Mouse (Mus musculus) stomach, embryonic 15.5 days (tissue): ENCODE results near the gene Gm45233. TPM values are rescaled to one million over a fixed set of nuclear protein-coding genes. Genes with fewer than 3 reads are reported as not detected.

ENCODE experiments used
- ATAC-seq: fragments of 200-750 bp; cut with Nextera tagmentation; 2 replicates; pipeline ENCODE4 v1.8.0; 2017; ENCODE audit warnings: low read depth, moderate number of reproducible peaks, moderate TSS enrichment; ENCODE audit not compliant: insufficient read depth, low FRiP score
- H3K27ac ChIP-seq: fragments of 300-500 bp; sonication (generic); 2 replicates; pipeline ENCODE4 v1.5.1; 2015; ENCODE audit warnings: mild to moderate bottlenecking, inconsistent platforms
- H3K27me3 ChIP-seq: fragments of 300-500 bp; sonication (generic); replicated peaks from 2 replicates; pipeline ENCODE4 v1.6.1; 2015; ENCODE audit warnings: inconsistent platforms
- H3K36me3 ChIP-seq: fragments of 300-500 bp; sonication (generic); 2 replicates; pipeline ENCODE4 v1.6.1; 2015; ENCODE audit warnings: inconsistent platforms
- H3K4me1 ChIP-seq: fragments of 300-500 bp; sonication (generic); 2 replicates; pipeline ENCODE4 v1.6.1; 2015; ENCODE audit warnings: inconsistent platforms
- H3K4me2 ChIP-seq: fragments of 300-500 bp; sonication (generic); 2 replicates; pipeline ENCODE4 v1.6.1; 2015; ENCODE audit warnings: mild to moderate bottlenecking, inconsistent platforms
- H3K4me3 ChIP-seq: fragments of 300-500 bp; sonication (generic); replicated peaks from 2 replicates; pipeline ENCODE4 v1.5.1; 2015; ENCODE audit warnings: inconsistent platforms
- H3K9ac ChIP-seq: fragments of 300-500 bp; sonication (generic); 2 replicates; pipeline ENCODE4 v1.6.1; 2015; ENCODE audit warnings: inconsistent platforms
- H3K9me3 ChIP-seq: fragments of 300-500 bp; sonication (generic); 2 replicates; pipeline ENCODE4 v1.6.1; 2016; ENCODE audit warnings: inconsistent platforms
- WGBS: fragments of 180-500 bp; shearing (Covaris S2); methylation state at CpG from one replicate; pipeline ENCODE4 v1.1.7; 2015; 5-methylcytosine and 5-hydroxymethylcytosine counted together
- polyA plus RNA-seq: library from polyadenylated mRNA; unstranded; fragments of >200 nt; fragmentation: Nextera tagmentation; extraction: Ambion mirVana; gene quantifications from 2 replicates; pipeline ENCODE4 v1.2.1, GENCODE M21; 2015

Gene Gm45233
- polyA plus RNA-seq, 1 experiment from 2014 or later: 0.96 TPM

GRCm38 (mm10) chr7:43451726-43452125 lies 7.8 kb downstream of the Gm45233 start:
- Histone ChIP-seq H3K27me3 (no peaks in the 10 kb centered on the region), H3K36me3 (peaks cover 20% of the 10 kb centered on the region; the same call in 1 of the 2 replicates), H3K4me2 (no peak overlapping the region), H3K4me3 (no peak overlapping the region), H3K27ac (no peak overlapping the region), H3K9me3 (no peaks in the 10 kb centered on the region), H3K9ac (no peak overlapping the region), H3K4me1 (no peaks in the 10 kb centered on the region)
- 91% methylated on average over 11 of the region's 11 CpGs for WGBS
- no peak for ATAC-seq

GRCm38 (mm10) chr7:43452609-43453008 lies 8.7 kb downstream of the Gm45233 start:
- ATAC-seq: no peak
- Histone ChIP-seq H3K4me3 (no peak overlapping the region), H3K4me1 (no peaks in the 10 kb centered on the region), H3K27me3 (no peaks in the 10 kb centered on the region), H3K9ac (no peak overlapping the region), H3K9me3 (no peaks in the 10 kb centered on the region), H3K36me3 (peaks cover 28% of the 10 kb centered on the region; the same call in 1 of the 2 replicates), H3K4me2 (no peak overlapping the region), H3K27ac (no peak overlapping the region)
- 30% methylated on average over 4 of the region's 4 CpGs for WGBS

GRCm38 (mm10) chr7:43453599-43454355 lies 9.8 kb downstream of the Gm45233 start:
- Histone ChIP-seq H3K9ac (no peak overlapping the region), H3K27ac (no peak overlapping the region), H3K36me3 (peaks cover 28% of the 10 kb centered on the region; the same call in 1 of the 2 replicates), H3K27me3 (no peaks in the 10 kb centered on the region), H3K4me2 (no peak overlapping the region), H3K9me3 (no peaks in the 10 kb centered on the region), H3K4me1 (no peaks in the 10 kb centered on the region), H3K4me3 (no peak overlapping the region)
- 79% methylated on average over 14 of the region's 14 CpGs for WGBS
- no peak; the same call in 1 of the 2 replicates for ATAC-seq

GRCm38 (mm10) chr7:43454371-43454770 lies 10.4 kb downstream of the Gm45233 start:
- Histone ChIP-seq H3K4me3 (no peak overlapping the region), H3K9ac (no peak overlapping the region), H3K9me3 (no peaks in the 10 kb centered on the region), H3K27ac (no peak overlapping the region), H3K27me3 (no peaks in the 10 kb centered on the region), H3K4me2 (no peak overlapping the region), H3K4me1 (no peaks in the 10 kb centered on the region), H3K36me3 (peaks cover 28% of the 10 kb centered on the region; the same call in 1 of the 2 replicates)
- no peak for ATAC-seq
- 89% methylated on average over 6 of the region's 6 CpGs for WGBS

- 59% methylated on average over 4 of the region's 4 CpGs for WGBS
- H3K9ac ChIP-seq: no peak within 1 kb of the TSS
Observed at GRCm38 (mm10) chr7:43462851-43463250, 18.9 kb downstream of the Gm45233 start, which contains the start of gene Vsig10l. Vsig10l (plus strand) TSS chr7:43463151.

GRCm38 (mm10) chr7:43463976-43464375 lies 20.0 kb downstream of the Gm45233 start:
- no peak overlapping the region for H3K27ac ChIP-seq
- ATAC-seq: no peak
- no peak overlapping the region for H3K9ac ChIP-seq
- H3K9me3 ChIP-seq: no peaks in the 10 kb centered on the region
- 77% methylated on average over 7 of the region's 7 CpGs for WGBS
- H3K4me1 ChIP-seq: peaks cover 10% of the 10 kb centered on the region; the same call in 1 of the 2 replicates
- no peak overlapping the region for H3K4me2 ChIP-seq
- no peaks in the 10 kb centered on the region for H3K36me3 ChIP-seq
- H3K27me3 ChIP-seq: no peaks in the 10 kb centered on the region; the same call in 1 of the 2 replicates
- no peak overlapping the region for H3K4me3 ChIP-seq

More at GRCm38 (mm10) chr7:43462851-43463250, 18.9 kb downstream of the Gm45233 start, which contains the start of gene Vsig10l:
- ATAC-seq: no peak
- no peak within 1 kb of the TSS for H3K4me3 ChIP-seq
- no peak within 1 kb of the TSS for H3K27ac ChIP-seq
- no peaks in the 10 kb centered on the region; the same call in 1 of the 2 replicates for H3K27me3 ChIP-seq
- H3K4me2 ChIP-seq: no peak within 1 kb of the TSS
- H3K36me3 ChIP-seq: no peaks in the 10 kb centered on the region
- H3K9me3 ChIP-seq: no peaks in the 10 kb centered on the region
- H3K4me1 ChIP-seq: peaks cover 10% of the 10 kb centered on the region; the same call in 1 of the 2 replicates

- Histone ChIP-seq H3K27me3 (no peaks in the 10 kb centered on the region; the same call in 1 of the 2 replicates), H3K9me3 (no peaks in the 10 kb centered on the region), H3K36me3 (no peaks in the 10 kb centered on the region), H3K9ac (0 out of 2 replicates have a peak overlapping the region, but pooled peaks have one; percentile 14), H3K4me1 (peaks cover 10% of the 10 kb centered on the region; the same call in 1 of the 2 replicates), H3K27ac (no peak overlapping the region), H3K4me2 (peak overlapping the region; percentile 85), H3K4me3 (peak overlapping the region; percentile 47)
- WGBS: 6% methylated on average over 35 of the region's 35 CpGs
- no peak for ATAC-seq
Observed at GRCm38 (mm10) chr7:43464864-43465343, 21.0 kb downstream of the Gm45233 start.

GRCm38 (mm10) chr7:43465344-43466098 lies 21.6 kb downstream of the Gm45233 start:
- under 1% methylated on average over 33 of the region's 33 CpGs for WGBS
- ATAC-seq: peak; percentile 89
- Histone ChIP-seq H3K4me3 (peak overlapping the region; percentile 47), H3K9ac (0 out of 2 replicates have a peak overlapping the region, but pooled peaks have one; percentile 14), H3K9me3 (no peaks in the 10 kb centered on the region), H3K36me3 (no peaks in the 10 kb centered on the region), H3K4me2 (peak overlapping the region; percentile 85), H3K4me1 (peaks cover 10% of the 10 kb centered on the region; the same call in 1 of the 2 replicates), H3K27me3 (no peaks in the 10 kb centered on the region; the same call in 1 of the 2 replicates), H3K27ac (peak overlapping the region; percentile 40; the same call in 1 of the 2 replicates)

GRCm38 (mm10) chr7:43466099-43466694 lies 22.3 kb downstream of the Gm45233 start:
- H3K4me2 ChIP-seq: peak overlapping the region; percentile 85
- ATAC-seq: peak; percentile 57
- H3K27ac ChIP-seq: peak overlapping the region; percentile 40; the same call in 1 of the 2 replicates
- H3K27me3 ChIP-seq: no peaks in the 10 kb centered on the region; the same call in 1 of the 2 replicates
- no peaks in the 10 kb centered on the region for H3K36me3 ChIP-seq
- under 1% methylated on average over 33 of the region's 33 CpGs for WGBS
- H3K9ac ChIP-seq: peak overlapping the region; percentile 44; the same call in 1 of the 2 replicates
- H3K4me3 ChIP-seq: peak overlapping the region; percentile 47
- H3K9me3 ChIP-seq: no peaks in the 10 kb centered on the region
- peaks cover 10% of the 10 kb centered on the region; the same call in 1 of the 2 replicates for H3K4me1 ChIP-seq

GRCm38 (mm10) chr7:43470373-43470772 lies 26.4 kb downstream of the Gm45233 start:
- Histone ChIP-seq H3K27ac (no peak overlapping the region), H3K9me3 (no peaks in the 10 kb centered on the region), H3K4me1 (0 out of 2 replicates have a peak, but pooled peaks cover 7% of the 10 kb centered on the region), H3K27me3 (peaks cover 4% of the 10 kb centered on the region; the same call in 1 of the 2 replicates), H3K4me2 (no peak overlapping the region), H3K4me3 (no peak overlapping the region), H3K36me3 (no peaks in the 10 kb centered on the region), H3K9ac (no peak overlapping the region)
- WGBS: 44% methylated on average over 8 of the region's 8 CpGs
- ATAC-seq: no peak

GRCm38 (mm10) chr7:43475706-43476105 lies 31.8 kb downstream of the Gm45233 start:
- no peak overlapping the region for H3K4me2 ChIP-seq
- H3K9me3 ChIP-seq: no peaks in the 10 kb centered on the region
- no peak overlapping the region for H3K9ac ChIP-seq
- H3K4me1 ChIP-seq: no peaks in the 10 kb centered on the region
- no peak for ATAC-seq
- H3K4me3 ChIP-seq: no peak overlapping the region
- peaks cover 34% of the 10 kb centered on the region for H3K27me3 ChIP-seq
- WGBS: 16% methylated on average over 23 of the region's 23 CpGs
- no peak overlapping the region for H3K27ac ChIP-seq
- H3K36me3 ChIP-seq: no peaks in the 10 kb centered on the region
